Mouse (Mus musculus) lung, embryonic 16.5 days (tissue): ENCODE measurements around the gene Tpcn2. TPM values are rescaled to one million over a fixed set of nuclear protein-coding genes. Genes with fewer than 3 reads are reported as not detected.

Experiments used
- ATAC-seq: fragments of 200-750 bp; cut with Nextera tagmentation; 2 replicates; pipeline ENCODE4 v1.8.0; 2017; ENCODE audit warnings: low read depth, mild to moderate bottlenecking, moderate library complexity
- H3K27ac ChIP-seq: fragments of 300-500 bp; sonication (generic); 2 replicates; pipeline ENCODE4 v1.5.1; 2014; ENCODE audit warnings: mild to moderate bottlenecking, control low read depth, low read length
- H3K27me3 ChIP-seq: fragments of 300-500 bp; sonication (generic); 2 replicates; pipeline ENCODE4 v1.6.1; 2014; ENCODE audit warnings: low read depth, low read length, mixed read lengths; ENCODE audit not compliant: control insufficient read depth, insufficient read depth
- H3K36me3 ChIP-seq: fragments of 300-500 bp; sonication (generic); 2 replicates; pipeline ENCODE4 v1.6.1; 2014; ENCODE audit warnings: low read length; ENCODE audit not compliant: control insufficient read depth, insufficient read depth
- H3K4me1 ChIP-seq: fragments of 300-500 bp; sonication (generic); replicated peaks from 2 replicates; pipeline ENCODE4 v1.6.1; 2014; ENCODE audit warnings: low read length, mixed read lengths; ENCODE audit not compliant: control insufficient read depth, insufficient read depth
- H3K4me2 ChIP-seq: fragments of 300-500 bp; sonication (generic); 2 replicates; pipeline ENCODE4 v1.6.1; 2014; ENCODE audit warnings: low read depth, low read length, control low read depth
- H3K4me3 ChIP-seq: fragments of 300-500 bp; sonication (generic); 2 replicates; pipeline ENCODE4 v1.5.1; 2014; ENCODE audit warnings: mild to moderate bottlenecking, low read length, control low read depth
- H3K9ac ChIP-seq: fragments of 300-500 bp; sonication (generic); 2 replicates; pipeline ENCODE4 v1.6.1; 2014; ENCODE audit warnings: low read length, control low read depth
- H3K9me3 ChIP-seq: fragments of 300-500 bp; sonication (generic); 2 replicates; pipeline ENCODE4 v1.6.1; 2016; ENCODE audit warnings: low read length; ENCODE audit not compliant: control insufficient read depth
- WGBS: fragments of 180-500 bp; shearing (Covaris S2); extraction: QIAGEN DNeasy Blood & Tissue Kit; methylation state at CpG from one replicate; pipeline ENCODE4 v1.1.7; 2014; 5-methylcytosine and 5-hydroxymethylcytosine counted together
- polyA plus RNA-seq: library from polyadenylated mRNA; unstranded; fragments of >200 nt; fragmentation: Nextera tagmentation; extraction: Ambion mirVana; gene quantifications from 2 replicates; pipeline ENCODE4 v1.2.1, GENCODE M21; 2015

The Tpcn2 gene
- polyA plus RNA-seq, 1 experiment from 2014 or later, result 12.3 TPM

GRCm38 (mm10) chr7:145239145-145239544, 44.7 kb downstream of the Tpcn2 start:
- Histone ChIP-seq H3K4me1 (peaks cover 17% of the 10 kb centered on the region), H3K9me3 (no peaks in the 10 kb centered on the region), H3K9ac (no peak overlapping the region; the same call in 1 of the 2 replicates), H3K27ac (peak overlapping the region; percentile 49; the same call in 1 of the 2 replicates), H3K27me3 (no peaks in the 10 kb centered on the region), H3K4me3 (no peak overlapping the region), H3K36me3 (no peaks in the 10 kb centered on the region), H3K4me2 (no peak overlapping the region)
- 36% methylated on average over 6 of the region's 6 CpGs for WGBS
- ATAC-seq, result no peak

- H3K9ac ChIP-seq, result no peak overlapping the region
- no peak overlapping the region for H3K4me2 ChIP-seq
- H3K4me1 ChIP-seq, result peaks cover 17% of the 10 kb centered on the region
- no peaks in the 10 kb centered on the region for H3K36me3 ChIP-seq
- no peak overlapping the region for H3K4me3 ChIP-seq
- 74% methylated on average over 10 of the region's 10 CpGs for WGBS
- no peaks in the 10 kb centered on the region for H3K9me3 ChIP-seq
- H3K27me3 ChIP-seq, result no peaks in the 10 kb centered on the region
- no peak for ATAC-seq
- H3K27ac ChIP-seq, result no peak overlapping the region
Observed at GRCm38 (mm10) chr7:145234841-145235790, 48.7 kb downstream of the Tpcn2 start.

GRCm38 (mm10) chr7:145231659-145232058, 52.2 kb downstream of the Tpcn2 start:
- H3K4me2 ChIP-seq, result no peak overlapping the region
- peak overlapping the region; percentile 36 for H3K27ac ChIP-seq
- peak; percentile 75 for ATAC-seq
- no peak overlapping the region for H3K4me3 ChIP-seq
- WGBS, result 53% methylated on average over 9 of the region's 9 CpGs
- no peak overlapping the region for H3K9ac ChIP-seq
- H3K27me3 ChIP-seq, result no peaks in the 10 kb centered on the region
- no peaks in the 10 kb centered on the region for H3K36me3 ChIP-seq
- H3K4me1 ChIP-seq, result peaks cover 3% of the 10 kb centered on the region; the same call in 1 of the 2 replicates
- no peaks in the 10 kb centered on the region for H3K9me3 ChIP-seq

GRCm38 (mm10) chr7:145226641-145227040, 57.2 kb downstream of the Tpcn2 start:
- Histone ChIP-seq H3K4me1 (peaks cover 15% of the 10 kb centered on the region), H3K4me2 (no peak overlapping the region), H3K4me3 (no peak overlapping the region), H3K36me3 (no peaks in the 10 kb centered on the region), H3K9ac (no peak overlapping the region), H3K9me3 (no peaks in the 10 kb centered on the region), H3K27me3 (no peaks in the 10 kb centered on the region), H3K27ac (no peak overlapping the region)
- 88% methylated on average over 6 of the region's 6 CpGs for WGBS
- ATAC-seq, result no peak

GRCm38 (mm10) chr7:145225626-145226025, 58.2 kb downstream of the Tpcn2 start:
- no peak overlapping the region for H3K4me3 ChIP-seq
- H3K9me3 ChIP-seq, result no peaks in the 10 kb centered on the region
- no peaks in the 10 kb centered on the region for H3K27me3 ChIP-seq
- H3K4me2 ChIP-seq, result no peak overlapping the region
- whole genome bisulfite sequencing, result 77% methylated on average over 6 of the region's 6 CpGs
- ATAC-seq, result no peak
- peaks cover 15% of the 10 kb centered on the region for H3K4me1 ChIP-seq
- no peak overlapping the region for H3K9ac ChIP-seq
- no peaks in the 10 kb centered on the region for H3K36me3 ChIP-seq
- H3K27ac ChIP-seq, result no peak overlapping the region

- WGBS, result 3% methylated on average over 2 of the region's 2 CpGs
- no peak overlapping the region for H3K4me2 ChIP-seq
- peak overlapping the region; percentile 77 for H3K27ac ChIP-seq
- H3K27me3 ChIP-seq, result no peaks in the 10 kb centered on the region
- ATAC-seq, result peak; percentile 95
- peaks cover 14% of the 10 kb centered on the region for H3K4me1 ChIP-seq
- no peaks in the 10 kb centered on the region for H3K36me3 ChIP-seq
- H3K4me3 ChIP-seq, result no peak overlapping the region
- 0 out of 2 replicates have a peak overlapping the region, but pooled peaks have one; percentile 29 for H3K9ac ChIP-seq
- no peaks in the 10 kb centered on the region for H3K9me3 ChIP-seq
Observed at GRCm38 (mm10) chr7:145221841-145222689, 61.7 kb downstream of the Tpcn2 start.

GRCm38 (mm10) chr7:145221346-145221745, 62.5 kb downstream of the Tpcn2 start:
- Histone ChIP-seq H3K9me3 (no peaks in the 10 kb centered on the region), H3K4me3 (no peak overlapping the region), H3K4me2 (no peak overlapping the region), H3K36me3 (no peaks in the 10 kb centered on the region), H3K4me1 (peaks cover 16% of the 10 kb centered on the region), H3K27me3 (no peaks in the 10 kb centered on the region), H3K9ac (0 out of 2 replicates have a peak overlapping the region, but pooled peaks have one; percentile 29), H3K27ac (peak overlapping the region; percentile 77)
- WGBS, result 57% methylated on average over 2 of the region's 2 CpGs
- ATAC-seq, result no peak

- Histone ChIP-seq H3K36me3 (no peaks in the 10 kb centered on the region), H3K27ac (no peak overlapping the region), H3K9me3 (no peaks in the 10 kb centered on the region), H3K4me3 (no peak overlapping the region), H3K27me3 (no peaks in the 10 kb centered on the region), H3K4me1 (peaks cover 18% of the 10 kb centered on the region), H3K9ac (no peak overlapping the region), H3K4me2 (no peak overlapping the region)
- no peak for ATAC-seq
- 78% methylated on average over 9 of the region's 9 CpGs for WGBS
Observed at GRCm38 (mm10) chr7:145219420-145219831, 64.4 kb downstream of the Tpcn2 start.

GRCm38 (mm10) chr7:145216591-145216990, 67.2 kb downstream of the Tpcn2 start:
- ATAC-seq, result peak; percentile 62
- no peaks in the 10 kb centered on the region for H3K9me3 ChIP-seq
- H3K36me3 ChIP-seq, result no peaks in the 10 kb centered on the region
- H3K4me3 ChIP-seq, result no peak overlapping the region
- H3K9ac ChIP-seq, result peak overlapping the region; percentile 37; the same call in 1 of the 2 replicates
- WGBS, result 53% methylated on average over 1 of the region's 1 CpGs
- no peak overlapping the region for H3K4me2 ChIP-seq
- no peak overlapping the region for H3K27ac ChIP-seq
- H3K4me1 ChIP-seq, result peaks cover 6% of the 10 kb centered on the region
- no peaks in the 10 kb centered on the region for H3K27me3 ChIP-seq
